Mouse (Mus musculus) liver, embryonic 14.5 days (tissue): ENCODE results near the gene Inpp4b.

Experiments used
- CTCF ChIP-seq: IDR thresholded peaks from 2 replicates; pipeline ENCODE4 v1.5.1; 2016; ENCODE audit warnings: antibody characterized with exemption, low read depth, control low read depth
- EP300 ChIP-seq: IDR thresholded peaks from 2 replicates; pipeline ENCODE4 v1.6.1; 2016; ENCODE audit warnings: antibody characterized with exemption, low read depth

DNA sequence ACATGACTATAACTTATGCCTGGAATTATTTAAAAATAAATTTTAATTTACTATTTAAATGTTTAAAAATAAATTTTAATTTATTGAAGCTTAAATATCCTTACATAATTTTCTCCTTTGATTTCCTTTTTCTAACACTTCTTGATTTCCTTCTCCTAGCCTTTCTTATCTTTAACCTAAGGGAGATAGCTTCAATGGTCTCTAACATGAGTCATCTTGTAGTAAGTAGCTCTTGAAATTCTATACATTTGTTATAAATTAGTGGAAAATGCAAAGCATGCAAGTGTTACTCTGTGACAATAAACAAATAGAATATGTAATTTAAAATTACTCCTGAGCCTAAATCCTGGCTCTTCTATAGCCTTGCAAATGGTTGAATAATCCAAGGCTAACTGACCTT lies 520.4 kb downstream of the Inpp4b start:
- no peak for TF ChIP-seq CTCF
- no peak for TF ChIP-seq EP300
